Comparison of ENCODE assay signal across 8 mouse cellular contexts in genomic region chr9:44418519-44419385, GRCm38 (mm10). TPM values are rescaled to one million over a fixed set of nuclear protein-coding genes. Genes with fewer than 3 reads are reported as not detected.
DNase-seq lines count a peak whose midpoint lies in the region; ATAC-seq and TF ChIP-seq lines count a peak whose summit lies in the region.

Gene Ccdc84 (minus strand): TSS chr9:44418569.

- no peaks in the 10 kb centered on the region for H3K27me3 ChIP-seq in heart, postnatal 0 days (ENCODE audit: control insufficient read depth, insufficient read depth, low read length)
- no peaks in the 10 kb centered on the region for H3K27me3 ChIP-seq in limb, embryonic 12.5 days

- peak within 1 kb of the TSS; percentile 87 for H3K4me3 ChIP-seq in heart, postnatal 0 days (ENCODE audit: low read depth, low read length)
- H3K4me3 ChIP-seq in limb, embryonic 12.5 days (replicated peaks) = peak within 1 kb of the TSS; percentile 81
- peak within 1 kb of the TSS; percentile 86 for H3K4me3 ChIP-seq in olfactory bulb, adult 2 months (ENCODE audit: insufficient read depth, low read depth, low read length)

- TF ChIP-seq EP300 in heart, postnatal 0 days (IDR thresholded peaks at IDR 0.05; ENCODE audit: low read depth) = no peak

- TF ChIP-seq POLR2A in olfactory bulb, adult 2 months (IDR thresholded peaks at IDR 0.05; ENCODE audit: insufficient read depth, low read depth, low read length) = no peak

- peak within 1 kb of the TSS; percentile 84 for H3K4me2 ChIP-seq in heart, postnatal 0 days (ENCODE audit: low read depth, low read length)
- peak within 1 kb of the TSS; percentile 83 for H3K4me2 ChIP-seq in limb, embryonic 12.5 days

- H3K9ac ChIP-seq in heart, postnatal 0 days (replicated peaks; ENCODE audit: low read depth, low read length) = peak within 1 kb of the TSS; percentile 73
- peak within 1 kb of the TSS; percentile 84 for H3K9ac ChIP-seq in limb, embryonic 12.5 days (replicated peaks)

- no peak for ATAC-seq in heart, postnatal 0 days (ENCODE audit: insufficient read depth, low read depth)
- no peak for ATAC-seq in limb, embryonic 12.5 days (ENCODE audit: insufficient number of reproducible peaks, insufficient read depth, low FRiP score, low TSS enrichment, low read depth)

- 73% methylated on average over 14 of the region's 14 CpGs for WGBS in heart, postnatal 0 days
- WGBS in limb, embryonic 12.5 days = 80% methylated on average over 14 of the region's 14 CpGs
- WGBS in olfactory bulb, adult 2 months = 64% methylated on average over 14 of the region's 14 CpGs

- peaks cover 9% of the 10 kb centered on the region; the same call in 1 of the 2 replicates for H3K36me3 ChIP-seq in heart, postnatal 0 days (replicated peaks; ENCODE audit: control insufficient read depth, insufficient read depth, low read length)
- H3K36me3 ChIP-seq in limb, embryonic 12.5 days = peaks cover 21% of the 10 kb centered on the region

- no peaks in the 10 kb centered on the region for H3K9me3 ChIP-seq in heart, postnatal 0 days (replicated peaks; ENCODE audit: control insufficient read depth, low read length)
- H3K9me3 ChIP-seq in limb, embryonic 12.5 days = peaks cover 4% of the 10 kb centered on the region; the same call in 1 of the 2 replicates

- peak within 1 kb of the TSS; percentile 76 for H3K27ac ChIP-seq in heart, postnatal 0 days (ENCODE audit: low read depth)
- H3K27ac ChIP-seq in limb, embryonic 12.5 days = peak within 1 kb of the TSS; percentile 80
- H3K27ac ChIP-seq in olfactory bulb, adult 2 months (ENCODE audit: insufficient read depth, low read depth, low read length) = peak within 1 kb of the TSS; percentile 66

- no peak for TF ChIP-seq CTCF in heart, postnatal 0 days (IDR thresholded peaks at IDR 0.05; ENCODE audit: low read depth)
- TF ChIP-seq CTCF in olfactory bulb, adult 2 months (IDR thresholded peaks at IDR 0.05; ENCODE audit: insufficient read depth, low read depth, low read length) = no peak

- peaks cover 5% of the 10 kb centered on the region for H3K4me1 ChIP-seq in heart, postnatal 0 days (ENCODE audit: control insufficient read depth, insufficient read depth)
- peaks cover 6% of the 10 kb centered on the region for H3K4me1 ChIP-seq in limb, embryonic 12.5 days (replicated peaks)
- H3K4me1 ChIP-seq in olfactory bulb, adult 2 months (ENCODE audit: control insufficient read depth, insufficient read depth, low read length) = no peaks in the 10 kb centered on the region

- no peak for DNase-seq in adrenal gland, adult 18-20 months (ENCODE audit: low spot score in 2 of 2)
- DNase-seq in adrenal gland, adult (ENCODE audit: inconsistent age in 2 of 2, low spot score in 1 of 2) = no peak
- peak; percentile 44 for DNase-seq in retina, postnatal 1 day
- no peak for DNase-seq in retina, embryonic 14.5 days (ENCODE audit: low spot score)
- no peak for DNase-seq in heart, postnatal 0 days (ENCODE audit: low spot score)
- no peak for DNase-seq in spleen, postnatal 14 days (ENCODE audit: low spot score in 2 of 2)

RNA-seq across cellular contexts. Expression of gene Ccdc84, which starts in this region (rescaled TPM):
- total RNA-seq in adrenal gland, adult 18-20 months (2021) = 10 to 100 TPM; 22.4 to 26.1 TPM
- 13.7 and 45.1 TPM in 2 replicates for total RNA-seq in heart, postnatal 0 days (2014; rRNA removed; ENCODE audit: low replicate concordance)
- 17.2 and 17.7 TPM in 2 replicates for polyA plus RNA-seq in heart, postnatal 0 days (2015; fragmentation: Nextera tagmentation; extraction: Ambion mirVana)
- 35.1 and 38.4 TPM in 2 replicates for polyA plus RNA-seq in limb, embryonic 12.5 days (2016; fragmentation: Nextera tagmentation; extraction: Ambion mirVana)
- not detected in 2 replicates for polyA plus RNA-seq in olfactory bulb, adult 2 months (2012; ENCODE audit: insufficient read depth, insufficient read length, low replicate concordance, missing spikeins)

Comparison
In these comparisons a context has a peak if more than half of its experiments do, and no peak if none do; other contexts are left out.
1. RNA of gene Ccdc84 (polyA plus RNA-seq): 35.1 to 38.4 TPM in limb, embryonic 12.5 days and 17.2 to 17.7 TPM in heart, postnatal 0 days; not detected in olfactory bulb, adult 2 months; every median in the first group is over 10 times any median in the second.
2. Peak in every context shown above with its lines, with median percentiles within 50 percentile points of each other: H3K27ac ChIP-seq and H3K4me3 ChIP-seq.